Mouse (Mus musculus) small intestine, adult 2 months (tissue): ENCODE results near the gene Neb.

ENCODE experiments used
- CTCF ChIP-seq: fragments of 200-500 bp; IDR thresholded peaks from 2 replicates; pipeline ENCODE4 v1.5.1; 2012; ENCODE audit warnings: low read depth, mild to moderate bottlenecking, control low read depth, inconsistent platforms, low read length, moderate library complexity, mixed read lengths; ENCODE audit not compliant: insufficient replicate concordance, insufficient read length; ENCODE audit errors: extremely low read depth
- POLR2A ChIP-seq: fragments of 200-500 bp; IDR thresholded peaks from 2 replicates; pipeline ENCODE4 v1.6.1; 2012; ENCODE audit warnings: low read depth, mild to moderate bottlenecking, control low read depth, inconsistent platforms, low read length, moderate library complexity

GRCm38 (mm10) chr2:52177184-52177583 lies 201.1 kb downstream of the Neb start:
- TF ChIP-seq CTCF (no peak), POLR2A (no peak)
